Mouse (Mus musculus): ENCODE results near the gene Kdm4a. TPM values are rescaled to one million over a fixed set of nuclear protein-coding genes. Genes with fewer than 3 reads are reported as not detected.

Kdm4a gene
- total RNA-seq, 2 experiments from 2014 or later = 36.2 to 38.2 TPM

Small RNAs within 50 kb of the gene (microRNA-seq; reads per million reads assigned to microRNA genes)
- 0.75 to 1.1 reads per million in 2 experiments for gene Mir7226

Other genes with a start within 250 kb of the Kdm4a start
- gene St3gal3, start 45.1 kb downstream of the Kdm4a start, total RNA-seq (2021) = 10 to 100 TPM; 45.8 to 51.2 TPM
- 100 to 1,000 TPM; 101 to 110 TPM for gene Ptprf, start 111.4 kb upstream of the Kdm4a start, total RNA-seq (2021)
- 10 to 100 TPM; 30.0 to 33.1 TPM for gene Szt2, start 229.2 kb upstream of the Kdm4a start, total RNA-seq (2021)
- gene Med8, start 229.3 kb upstream of the Kdm4a start, total RNA-seq (2021) = 10 to 100 TPM; 53.8 to 60.7 TPM
- gene Elovl1, start 248.1 kb upstream of the Kdm4a start, total RNA-seq (2021) = 10 to 100 TPM; 18.3 to 19.2 TPM